ENCODE assay signal across 16 mouse cellular contexts in the genomic region with DNA sequence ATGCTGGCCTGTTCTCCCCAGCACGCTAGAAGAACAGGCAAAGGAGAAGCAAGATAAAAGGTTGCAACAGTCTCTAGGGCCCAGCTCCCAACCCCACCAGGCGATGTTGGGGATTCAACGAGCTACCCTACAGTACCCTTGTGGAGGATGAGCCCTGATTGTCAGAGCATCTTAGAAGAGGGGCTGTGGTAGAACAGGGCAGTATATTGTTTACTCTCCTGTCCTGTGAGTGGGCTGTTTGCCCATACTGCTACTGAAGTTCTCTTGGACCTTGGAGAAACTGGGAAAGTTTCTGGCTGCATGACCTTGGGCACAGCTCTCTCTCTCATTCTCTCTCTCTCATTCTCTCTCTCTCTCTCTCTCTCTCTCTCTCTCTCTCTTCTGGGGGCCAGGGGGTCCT. TPM values are rescaled to one million over a fixed set of nuclear protein-coding genes. Genes with fewer than 3 reads are reported as not detected.
A peak's percentile ranks its signal among the peaks of the same experiment; 100 is the strongest.
DNase-seq lines count a peak whose midpoint lies in the region; ATAC-seq and TF ChIP-seq lines count a peak whose summit lies in the region.
"Had no signal": no experiment of that assay in that cellular context is flagged by ENCODE, and none has a peak within 500 bp of the region (broad histone marks: within the 10 kb centered on the region; RNA-seq: fewer than 3 reads in every experiment).

No protein-coding gene starts in this region.

- peak overlapping the region; percentile 84 for H3K27ac ChIP-seq in kidney, embryonic 16.5 days (ENCODE audit: low read length)
- peak overlapping the region; percentile 39 for H3K27ac ChIP-seq in liver, embryonic 11.5 days (ENCODE audit: low read depth, low read length)
- H3K27ac ChIP-seq: embryonic facial prominence, embryonic 13.5 days; limb, embryonic 12.5 days had no signal

- H3K4me3 ChIP-seq in kidney, embryonic 16.5 days (ENCODE audit: low read length) = no peak overlapping the region
- H3K4me3 ChIP-seq in C2C12 (ENCODE audit: insufficient read depth, poor library complexity, severe bottlenecking) = no peak overlapping the region
- no peak overlapping the region for H3K4me3 ChIP-seq in liver, embryonic 11.5 days (ENCODE audit: low read depth, low read length)
- H3K4me3 ChIP-seq: embryonic facial prominence, embryonic 13.5 days; limb, embryonic 12.5 days had no signal

- peak overlapping the region; percentile 7; the same call in 1 of the 2 replicates for H3K9ac ChIP-seq in kidney, embryonic 16.5 days (replicated peaks; ENCODE audit: low read length)
- H3K9ac ChIP-seq in liver, embryonic 11.5 days (ENCODE audit: low read depth, low read length) = no peak overlapping the region
- H3K9ac ChIP-seq: embryonic facial prominence, embryonic 13.5 days; limb, embryonic 12.5 days had no signal

- no peak for DNase-seq in kidney, postnatal 10 days
- peak; percentile 65 for DNase-seq in 3T3-L1 (ENCODE audit: low read depth, low spot score)
- DNase-seq in liver, embryonic 11.5 days (ENCODE audit: low spot score) = no peak
- no peak for DNase-seq in adrenal gland, adult 8-10 months
- DNase-seq in retina, postnatal 1 day = no peak
- DNase-seq in yolk sac, embryonic 10.5 days (ENCODE audit: low spot score) = no peak
- DNase-seq: cerebellum, postnatal 10 days; right cerebral cortex, postnatal 4 days had no signal

- peak overlapping the region; percentile 55 for H3ac ChIP-seq in C2C12 (ENCODE audit: control insufficient read depth, insufficient read length, low read depth)

- no peak for ATAC-seq in kidney, embryonic 16.5 days (ENCODE audit: low FRiP score, low TSS enrichment)
- no peak for ATAC-seq in liver, embryonic 11.5 days (replicated peaks; ENCODE audit: low FRiP score)

- 50% methylated on average over 3 of the region's 3 CpGs for WGBS in kidney, embryonic 16.5 days
- WGBS in liver, embryonic 11.5 days = 45% methylated on average over 3 of the region's 3 CpGs

- peaks cover 31% of the 10 kb centered on the region for H3K4me1 ChIP-seq in kidney, embryonic 16.5 days (ENCODE audit: insufficient read depth, low read length)
- peaks cover 47% of the 10 kb centered on the region for H3K4me1 ChIP-seq in liver, embryonic 11.5 days (replicated peaks; ENCODE audit: control insufficient read depth, insufficient read depth, low read length)

- no peaks in the 10 kb centered on the region for H3K27me3 ChIP-seq in kidney, embryonic 16.5 days (ENCODE audit: insufficient read depth, low read length)
- H3K27me3 ChIP-seq in C2C12 (ENCODE audit: control insufficient read depth, insufficient read depth, insufficient read length) = no peaks in the 10 kb centered on the region
- no peaks in the 10 kb centered on the region for H3K27me3 ChIP-seq in liver, embryonic 11.5 days (replicated peaks; ENCODE audit: control insufficient read depth, insufficient read depth, low read length)
- H3K27me3 ChIP-seq: embryonic facial prominence, embryonic 13.5 days; limb, embryonic 12.5 days had no signal

- no peaks in the 10 kb centered on the region for H3K9me3 ChIP-seq in kidney, embryonic 16.5 days (ENCODE audit: low read length)
- no peaks in the 10 kb centered on the region for H3K9me3 ChIP-seq in liver, embryonic 11.5 days (ENCODE audit: control insufficient read depth, low read length)
- H3K9me3 ChIP-seq: embryonic facial prominence, embryonic 13.5 days; limb, embryonic 12.5 days had no signal

- H3K4me2 ChIP-seq in kidney, embryonic 16.5 days (replicated peaks; ENCODE audit: low read depth, low read length) = no peak overlapping the region
- H3K4me2 ChIP-seq in liver, embryonic 11.5 days = no peak overlapping the region
- H3K4me2 ChIP-seq: embryonic facial prominence, embryonic 13.5 days; limb, embryonic 12.5 days had no signal

- H3K36me3 ChIP-seq in kidney, embryonic 16.5 days (ENCODE audit: insufficient read depth, low read length) = no peaks in the 10 kb centered on the region
- H3K36me3 ChIP-seq in C2C12 (ENCODE audit: control insufficient read depth, insufficient read depth) = no peaks in the 10 kb centered on the region
- H3K36me3 ChIP-seq in liver, embryonic 11.5 days (ENCODE audit: control insufficient read depth, insufficient read depth, low read length) = no peaks in the 10 kb centered on the region
- H3K36me3 ChIP-seq: embryonic facial prominence, embryonic 13.5 days; limb, embryonic 12.5 days had no signal

- no peaks in the 10 kb centered on the region for H3K79me2 ChIP-seq in C2C12 (ENCODE audit: control insufficient read depth, insufficient read depth)

- H3K79me3 ChIP-seq in C2C12 (ENCODE audit: low read depth) = no peaks in the 10 kb centered on the region

- no peak for TF ChIP-seq CTCF in C2C12 (IDR thresholded peaks at IDR 0.05; ENCODE audit: control insufficient read depth, insufficient read depth, insufficient read length)

TF ChIP-seq in C2C12, 6 proteins besides CTCF, POLR2A, EP300 and RAD21:
- TF ChIP-seq FOSL1 (IDR thresholded peaks at IDR 0.05; ENCODE audit: insufficient read depth, low read length, poor library complexity, severe bottlenecking) (no peak), MYOG (IDR thresholded peaks at IDR 0.05; ENCODE audit: control insufficient read depth, extremely low read depth, insufficient read length) (no peak), MAX (IDR thresholded peaks at IDR 0.05) (no peak), MYOD1 (IDR thresholded peaks at IDR 0.05; ENCODE audit: control insufficient read depth, insufficient read length, low read depth) (no peak)

RNA-seq across cellular contexts. Expression of gene Spaar, which starts 0.7 kb away (rescaled TPM):
- 0.17 and 0.20 TPM in 2 replicates for polyA plus RNA-seq in kidney, embryonic 16.5 days (2015; fragmentation: Nextera tagmentation; extraction: Ambion mirVana)
- polyA plus RNA-seq in C2C12 (2012; fragmentation: generic; extraction: Trizol) = 0.11 TPM
- polyA plus RNA-seq in liver, embryonic 11.5 days (2014; fragmentation: Nextera tagmentation; extraction: Ambion mirVana) = 0.13 TPM in 1 of 2 replicates, not detected in the other
- 1 to 10 TPM; 1.6 to 2.3 (median 1.9) TPM for total RNA-seq in adrenal gland, adult 8-10 months (2022)
- total RNA-seq: megakaryocyte-erythroid progenitor cell, adult 5-6 weeks had no signal

RNA-seq across cellular contexts. Expression of gene Hrct1, which starts 2.1 kb away (rescaled TPM):
- polyA plus RNA-seq in kidney, embryonic 16.5 days (2015; fragmentation: Nextera tagmentation; extraction: Ambion mirVana) = 1.1 and 1.3 TPM in 2 replicates
- polyA plus RNA-seq in C2C12 (2012; fragmentation: generic; extraction: Trizol) = 5.0 TPM
- 0.25 and 0.45 TPM in 2 replicates for polyA plus RNA-seq in liver, embryonic 11.5 days (2014; fragmentation: Nextera tagmentation; extraction: Ambion mirVana)
- 1 to 10 TPM; 1.4 to 4.8 (median 2.6) TPM for total RNA-seq in adrenal gland, adult 8-10 months (2022)
- total RNA-seq: megakaryocyte-erythroid progenitor cell, adult 5-6 weeks had no signal

RNA-seq across cellular contexts. Expression of gene Olfr71, which starts 19.1 kb away (rescaled TPM):
- not detected in 2 replicates for polyA plus RNA-seq in kidney, embryonic 16.5 days (2015; fragmentation: Nextera tagmentation; extraction: Ambion mirVana)
- polyA plus RNA-seq in C2C12 (2012; fragmentation: generic; extraction: Trizol) = not detected
- polyA plus RNA-seq in liver, embryonic 11.5 days (2014; fragmentation: Nextera tagmentation; extraction: Ambion mirVana) = not detected in 2 replicates
- not detected for total RNA-seq in adrenal gland, adult 8-10 months (2022)
- total RNA-seq: heart, postnatal 14 days; layer of hippocampus, postnatal 14 days; megakaryocyte-erythroid progenitor cell, adult 5-6 weeks had no signal
- polyA plus RNA-seq: embryonic facial prominence, embryonic 13.5 days; limb, embryonic 12.5 days; thymus, postnatal 0 days had no signal

RNA-seq across cellular contexts. Expression of gene Olfr70, which starts 28.5 kb away (rescaled TPM):
- not detected in 2 replicates for polyA plus RNA-seq in kidney, embryonic 16.5 days (2015; fragmentation: Nextera tagmentation; extraction: Ambion mirVana)
- polyA plus RNA-seq in C2C12 (2012; fragmentation: generic; extraction: Trizol) = not detected
- not detected in 2 replicates for polyA plus RNA-seq in liver, embryonic 11.5 days (2014; fragmentation: Nextera tagmentation; extraction: Ambion mirVana)
- not detected for total RNA-seq in adrenal gland, adult 8-10 months (2022)
- total RNA-seq: heart, postnatal 14 days; layer of hippocampus, postnatal 14 days; megakaryocyte-erythroid progenitor cell, adult 5-6 weeks had no signal
- polyA plus RNA-seq: embryonic facial prominence, embryonic 13.5 days; thymus, postnatal 0 days had no signal

RNA-seq across cellular contexts. Expression of gene Olfr159, which starts 41.7 kb away (rescaled TPM):
- not detected in 2 replicates for polyA plus RNA-seq in kidney, embryonic 16.5 days (2015; fragmentation: Nextera tagmentation; extraction: Ambion mirVana)
- not detected for polyA plus RNA-seq in C2C12 (2012; fragmentation: generic; extraction: Trizol)
- polyA plus RNA-seq in liver, embryonic 11.5 days (2014; fragmentation: Nextera tagmentation; extraction: Ambion mirVana) = not detected in 2 replicates
- not detected for total RNA-seq in adrenal gland, adult 8-10 months (2022)
- total RNA-seq: heart, postnatal 14 days; layer of hippocampus, postnatal 14 days; megakaryocyte-erythroid progenitor cell, adult 5-6 weeks had no signal
- polyA plus RNA-seq: embryonic facial prominence, embryonic 13.5 days; limb, embryonic 12.5 days; thymus, postnatal 0 days had no signal
